Mouse (Mus musculus): Measurements from ENCODE around the gene Gpx4. TPM values are rescaled to one million over a fixed set of nuclear protein-coding genes. Genes with fewer than 3 reads are reported as not detected.

Gpx4 gene
- polyA plus RNA-seq, 1 experiment from 2014 or later = 432 TPM

GRCm38 (mm10) chr10:80081075-80081474 is 34.1 kb downstream of the Gpx4 start:
- no peak overlapping the region for H3K4me2 ChIP-seq

GRCm38 (mm10) chr10:80084817-80085487 is 38.0 kb downstream of the Gpx4 start:
- H3K4me3 ChIP-seq = no peak overlapping the region
- H3K27ac ChIP-seq = no peak overlapping the region
- no peak overlapping the region for H3K4me2 ChIP-seq
- H3K9me3 ChIP-seq = no peaks in the 10 kb centered on the region
- H3K36me3 ChIP-seq = peaks cover 56% of the 10 kb centered on the region
- no peak for ATAC-seq (ENCODE audit: insufficient number of reproducible peaks, low FRiP score, low TSS enrichment, low read depth)
- WGBS = 64% methylated on average over 9 of the region's 9 CpGs
- no peak overlapping the region for H3K9ac ChIP-seq
- H3K4me1 ChIP-seq = peaks cover 3% of the 10 kb centered on the region; the same call in 1 of the 2 replicates
- no peaks in the 10 kb centered on the region for H3K27me3 ChIP-seq

More at GRCm38 (mm10) chr10:80081075-80081474, 34.1 kb downstream of the Gpx4 start:
- Histone ChIP-seq H3K27ac (no peak overlapping the region), H3K36me3 (peaks cover 78% of the 10 kb centered on the region), H3K9me3 (no peaks in the 10 kb centered on the region), H3K27me3 (no peaks in the 10 kb centered on the region), H3K4me1 (peaks cover 3% of the 10 kb centered on the region; the same call in 1 of the 2 replicates), H3K4me3 (no peak overlapping the region), H3K9ac (no peak overlapping the region)
- ATAC-seq (ENCODE audit: insufficient number of reproducible peaks, low FRiP score, low TSS enrichment, low read depth) = no peak
- 78% methylated on average over 3 of the region's 3 CpGs for WGBS

- Histone ChIP-seq H3K9ac (no peak overlapping the region), H3K4me2 (no peak overlapping the region), H3K4me3 (no peak overlapping the region), H3K36me3 (peaks cover 42% of the 10 kb centered on the region), H3K27me3 (no peaks in the 10 kb centered on the region), H3K27ac (no peak overlapping the region), H3K4me1 (0 out of 2 replicates have a peak, but pooled peaks cover 3% of the 10 kb centered on the region), H3K9me3 (no peaks in the 10 kb centered on the region)
- 74% methylated on average over 3 of the region's 3 CpGs for WGBS
- no peak for ATAC-seq (ENCODE audit: insufficient number of reproducible peaks, low FRiP score, low TSS enrichment, low read depth)
These were observed 39.9 kb downstream of the Gpx4 start for GRCm38 (mm10) chr10:80086847-80087246.

- H3K4me1 ChIP-seq = 0 out of 2 replicates have a peak, but pooled peaks cover 3% of the 10 kb centered on the region
- H3K36me3 ChIP-seq = peaks cover 36% of the 10 kb centered on the region
- H3K9ac ChIP-seq = no peak overlapping the region
- H3K9me3 ChIP-seq = no peaks in the 10 kb centered on the region
- H3K4me3 ChIP-seq = no peak overlapping the region
- H3K4me2 ChIP-seq = no peak overlapping the region
- no peak overlapping the region for H3K27ac ChIP-seq
- no peaks in the 10 kb centered on the region for H3K27me3 ChIP-seq
- no peak for ATAC-seq (ENCODE audit: insufficient number of reproducible peaks, low FRiP score, low TSS enrichment, low read depth)
- 88% methylated on average over 8 of the region's 8 CpGs for WGBS
These were observed 40.5 kb downstream of the Gpx4 start for GRCm38 (mm10) chr10:80087483-80087882.

GRCm38 (mm10) chr10:80089146-80089545 is 42.2 kb downstream of the Gpx4 start:
- no peak for ATAC-seq (ENCODE audit: insufficient number of reproducible peaks, low FRiP score, low TSS enrichment, low read depth)
- no peak overlapping the region for H3K4me3 ChIP-seq
- 40% methylated on average over 4 of the region's 4 CpGs for WGBS
- no peak overlapping the region for H3K27ac ChIP-seq
- 0 out of 2 replicates have a peak, but pooled peaks cover 3% of the 10 kb centered on the region for H3K4me1 ChIP-seq
- peaks cover 23% of the 10 kb centered on the region for H3K36me3 ChIP-seq
- no peak overlapping the region for H3K9ac ChIP-seq
- no peaks in the 10 kb centered on the region for H3K9me3 ChIP-seq
- no peaks in the 10 kb centered on the region for H3K27me3 ChIP-seq
- no peak overlapping the region for H3K4me2 ChIP-seq

- Histone ChIP-seq H3K9ac (no peak overlapping the region), H3K4me1 (peaks cover 12% of the 10 kb centered on the region), H3K9me3 (no peaks in the 10 kb centered on the region), H3K4me3 (no peak overlapping the region), H3K27ac (no peak overlapping the region), H3K4me2 (no peak overlapping the region), H3K27me3 (no peaks in the 10 kb centered on the region), H3K36me3 (0 out of 2 replicates have a peak, but pooled peaks cover 8% of the 10 kb centered on the region)
- WGBS = 82% methylated on average over 6 of the region's 6 CpGs
- ATAC-seq (ENCODE audit: insufficient number of reproducible peaks, low FRiP score, low TSS enrichment, low read depth) = 0 out of 2 replicates have a peak, but pooled peaks have one; percentile 6
These were observed 44.6 kb downstream of the Gpx4 start for GRCm38 (mm10) chr10:80091527-80091926.

- no peak for ATAC-seq (ENCODE audit: insufficient number of reproducible peaks, low FRiP score, low TSS enrichment, low read depth)
- Histone ChIP-seq H3K4me2 (no peak overlapping the region), H3K36me3 (0 out of 2 replicates have a peak, but pooled peaks cover 8% of the 10 kb centered on the region), H3K27me3 (no peaks in the 10 kb centered on the region), H3K4me3 (no peak overlapping the region), H3K9ac (no peak overlapping the region), H3K4me1 (peaks cover 24% of the 10 kb centered on the region), H3K9me3 (no peaks in the 10 kb centered on the region), H3K27ac (no peak overlapping the region)
- 72% methylated on average over 5 of the region's 5 CpGs for WGBS
These were observed 45.7 kb downstream of the Gpx4 start for GRCm38 (mm10) chr10:80092690-80093089.

GRCm38 (mm10) chr10:80094085-80094484 is 47.1 kb downstream of the Gpx4 start:
- Histone ChIP-seq H3K9me3 (no peaks in the 10 kb centered on the region), H3K36me3 (0 out of 2 replicates have a peak, but pooled peaks cover 8% of the 10 kb centered on the region), H3K4me3 (no peak overlapping the region), H3K4me1 (peaks cover 29% of the 10 kb centered on the region), H3K9ac (no peak overlapping the region), H3K27me3 (no peaks in the 10 kb centered on the region), H3K4me2 (no peak overlapping the region), H3K27ac (no peak overlapping the region)
- no peak for ATAC-seq (ENCODE audit: insufficient number of reproducible peaks, low FRiP score, low TSS enrichment, low read depth)
- 94% methylated on average over 6 of the region's 6 CpGs for WGBS

- 0 out of 2 replicates have a peak, but pooled peaks cover 8% of the 10 kb centered on the region for H3K36me3 ChIP-seq
- no peaks in the 10 kb centered on the region for H3K9me3 ChIP-seq
- no peak overlapping the region for H3K9ac ChIP-seq
- H3K4me1 ChIP-seq = peaks cover 30% of the 10 kb centered on the region
- H3K27me3 ChIP-seq = no peaks in the 10 kb centered on the region
- no peak overlapping the region for H3K27ac ChIP-seq
- 75% methylated on average over 3 of the region's 3 CpGs for WGBS
- no peak overlapping the region for H3K4me2 ChIP-seq
- ATAC-seq (ENCODE audit: insufficient number of reproducible peaks, low FRiP score, low TSS enrichment, low read depth) = no peak
- H3K4me3 ChIP-seq = no peak overlapping the region
These were observed 47.7 kb downstream of the Gpx4 start for GRCm38 (mm10) chr10:80094684-80095083.

GRCm38 (mm10) chr10:80095547-80095946 is 48.6 kb downstream of the Gpx4 start:
- Histone ChIP-seq H3K27me3 (no peaks in the 10 kb centered on the region), H3K4me1 (peaks cover 37% of the 10 kb centered on the region), H3K36me3 (0 out of 2 replicates have a peak, but pooled peaks cover 5% of the 10 kb centered on the region), H3K27ac (0 out of 2 replicates have a peak overlapping the region, but pooled peaks have one; percentile 76), H3K9ac (no peak overlapping the region), H3K4me3 (no peak overlapping the region), H3K9me3 (no peaks in the 10 kb centered on the region), H3K4me2 (no peak overlapping the region)
- 84% methylated on average over 5 of the region's 5 CpGs for WGBS
- ATAC-seq (ENCODE audit: insufficient number of reproducible peaks, low FRiP score, low TSS enrichment, low read depth) = no peak

- WGBS = 16% methylated on average over 6 of the region's 7 CpGs
- Histone ChIP-seq H3K4me2 (0 out of 2 replicates have a peak overlapping the region, but pooled peaks have one; percentile 12), H3K9ac (peak overlapping the region; percentile 23; the same call in 1 of the 2 replicates), H3K36me3 (0 out of 2 replicates have a peak, but pooled peaks cover 4% of the 10 kb centered on the region), H3K27ac (peak overlapping the region; percentile 76), H3K4me3 (no peak overlapping the region), H3K4me1 (peaks cover 50% of the 10 kb centered on the region), H3K27me3 (no peaks in the 10 kb centered on the region), H3K9me3 (no peaks in the 10 kb centered on the region)
- no peak for ATAC-seq (ENCODE audit: insufficient number of reproducible peaks, low FRiP score, low TSS enrichment, low read depth)
These were observed 50.3 kb downstream of the Gpx4 start for GRCm38 (mm10) chr10:80097275-80097674.

GRCm38 (mm10) chr10:80098630-80099029 is 51.7 kb downstream of the Gpx4 start:
- Histone ChIP-seq H3K9ac (no peak overlapping the region), H3K4me1 (peaks cover 57% of the 10 kb centered on the region), H3K27me3 (no peaks in the 10 kb centered on the region), H3K4me2 (no peak overlapping the region), H3K9me3 (no peaks in the 10 kb centered on the region), H3K27ac (peak overlapping the region; percentile 24; the same call in 1 of the 2 replicates), H3K4me3 (no peak overlapping the region), H3K36me3 (0 out of 2 replicates have a peak, but pooled peaks cover 1% of the 10 kb centered on the region)
- WGBS = 84% methylated on average over 5 of the region's 5 CpGs
- no peak for ATAC-seq (ENCODE audit: insufficient number of reproducible peaks, low FRiP score, low TSS enrichment, low read depth)
